Mouse (Mus musculus): ENCODE results near the gene Cstf1. TPM values are rescaled to one million over a fixed set of nuclear protein-coding genes. Genes with fewer than 3 reads are reported as not detected.

Cstf1 gene
- total RNA-seq, 2 experiments from 2014 or later: 19.7 to 34.4 TPM

- ATAC-seq (ENCODE audit: poor library complexity, severe bottlenecking): no peak
Measured at GRCm38 (mm10) chr2:172376551-172376950, 6.1 kb downstream of the Cstf1 start.

DNA sequence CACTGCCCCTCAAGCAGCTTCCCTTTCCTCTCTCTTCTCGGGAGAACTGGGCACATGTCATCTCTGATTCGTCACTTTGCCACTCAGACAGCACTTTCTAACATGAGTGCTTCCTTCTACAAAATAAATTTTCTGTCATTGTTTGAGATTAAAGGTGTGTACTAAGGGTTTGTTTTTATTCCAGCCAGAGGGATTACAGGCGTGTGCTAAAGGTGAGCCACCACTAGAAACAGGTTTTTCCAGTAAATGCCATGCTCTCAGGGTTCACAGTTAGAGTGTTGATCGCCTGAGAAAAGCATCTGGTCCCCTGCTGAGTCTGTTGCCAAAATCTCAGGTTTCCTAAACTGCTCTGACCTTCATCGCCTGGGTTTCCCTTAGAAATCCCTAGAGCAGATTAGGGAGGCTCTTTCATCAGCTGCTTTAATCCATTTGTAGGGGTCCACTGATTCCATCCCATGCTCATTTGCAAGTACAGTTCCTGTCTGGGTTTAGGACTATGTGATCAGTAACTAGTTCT, 6.6 kb downstream of the Cstf1 start:
- no peak for ATAC-seq (ENCODE audit: poor library complexity, severe bottlenecking)

GRCm38 (mm10) chr2:172378332-172378731, 7.9 kb downstream of the Cstf1 start:
- ATAC-seq (ENCODE audit: poor library complexity, severe bottlenecking): peak; percentile 86

DNA sequence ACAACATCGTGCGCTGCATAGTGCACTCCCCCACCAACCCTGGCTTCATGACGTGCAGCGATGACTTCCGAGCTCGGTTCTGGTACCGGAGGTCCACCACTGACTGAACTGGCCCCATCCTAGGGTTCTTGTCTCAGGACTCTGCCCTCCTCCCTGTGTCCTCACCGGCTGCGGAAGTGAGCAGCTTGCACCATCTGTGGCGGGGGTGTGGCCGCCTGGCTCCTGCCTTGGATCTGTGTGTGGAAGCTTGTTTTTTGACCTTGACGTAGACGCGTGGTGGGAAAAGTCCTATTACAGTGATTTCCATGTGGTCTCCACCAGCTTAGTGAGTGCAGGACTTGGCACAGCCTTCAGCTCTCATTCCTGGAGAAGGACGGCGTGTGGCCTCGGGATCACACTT, 10.0 kb downstream of the Cstf1 start:
- peak; percentile 54 for ATAC-seq (ENCODE audit: poor library complexity, severe bottlenecking)

DNA sequence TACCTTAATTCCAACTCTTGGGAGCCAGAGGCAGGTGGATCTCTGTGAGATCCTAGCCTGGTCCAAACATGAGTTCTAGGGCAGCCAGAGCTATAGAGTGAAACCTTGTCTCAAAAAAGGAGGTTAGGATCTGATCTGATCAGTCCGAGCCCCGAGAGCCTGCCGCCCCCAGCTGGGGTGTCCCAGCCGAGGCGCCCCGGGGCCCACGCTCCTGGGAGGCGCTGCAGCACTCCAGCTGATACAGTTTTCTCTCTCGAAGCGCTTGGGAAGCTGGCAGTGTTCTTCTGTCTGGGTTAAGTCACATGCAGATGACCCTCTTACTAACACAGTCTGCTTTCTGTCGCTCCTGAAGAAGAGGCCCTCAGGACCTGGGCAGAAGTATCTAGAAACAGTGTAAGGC, 10.9 kb downstream of the Cstf1 start:
- no peak for ATAC-seq (ENCODE audit: poor library complexity, severe bottlenecking)

DNA sequence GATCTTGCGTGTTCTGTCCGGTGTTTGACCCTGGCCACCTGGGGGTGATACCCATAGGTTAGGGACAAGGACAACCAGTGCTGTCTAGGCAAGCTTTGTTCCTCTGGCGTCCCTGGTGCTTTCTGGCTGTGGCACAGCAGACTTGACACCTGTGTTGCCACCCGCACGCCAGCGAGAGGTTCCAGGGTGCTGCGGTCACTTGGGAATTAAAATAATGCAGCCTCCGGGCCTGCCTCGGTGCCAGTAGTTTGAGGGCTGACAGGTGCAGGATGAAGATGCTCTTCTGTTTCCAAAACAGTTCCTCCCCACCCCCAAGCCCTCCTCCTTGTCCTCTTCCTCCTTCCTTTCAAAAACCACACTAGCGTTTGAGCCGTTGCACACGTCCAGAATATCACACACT, 11.4 kb downstream of the Cstf1 start:
- ATAC-seq (ENCODE audit: poor library complexity, severe bottlenecking): peak; percentile 43

- peak; percentile 79 for ATAC-seq (ENCODE audit: poor library complexity, severe bottlenecking)
Measured at GRCm38 (mm10) chr2:172384715-172385114, 14.2 kb downstream of the Cstf1 start.

DNA sequence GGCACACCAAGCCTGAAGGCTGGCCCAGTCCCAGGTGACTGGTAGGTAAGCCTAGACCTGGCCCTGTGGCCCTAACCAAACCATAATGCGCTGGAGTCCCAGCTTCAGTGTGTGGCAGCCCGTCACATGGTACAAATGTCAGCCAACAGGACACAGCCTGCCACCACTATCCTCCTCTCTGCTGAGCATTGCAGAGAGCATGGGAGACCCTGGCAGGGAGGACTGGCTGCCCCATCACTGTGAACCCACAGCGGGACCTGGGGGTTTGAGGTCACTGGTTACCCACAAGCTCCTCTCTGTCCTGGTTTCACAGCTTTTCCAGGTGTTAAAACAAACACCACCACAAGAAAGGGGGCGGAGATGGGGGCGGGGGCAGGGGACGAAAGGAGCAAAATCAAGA, 19.9 kb downstream of the Cstf1 start:
- no peak for ATAC-seq (ENCODE audit: poor library complexity, severe bottlenecking)

DNA sequence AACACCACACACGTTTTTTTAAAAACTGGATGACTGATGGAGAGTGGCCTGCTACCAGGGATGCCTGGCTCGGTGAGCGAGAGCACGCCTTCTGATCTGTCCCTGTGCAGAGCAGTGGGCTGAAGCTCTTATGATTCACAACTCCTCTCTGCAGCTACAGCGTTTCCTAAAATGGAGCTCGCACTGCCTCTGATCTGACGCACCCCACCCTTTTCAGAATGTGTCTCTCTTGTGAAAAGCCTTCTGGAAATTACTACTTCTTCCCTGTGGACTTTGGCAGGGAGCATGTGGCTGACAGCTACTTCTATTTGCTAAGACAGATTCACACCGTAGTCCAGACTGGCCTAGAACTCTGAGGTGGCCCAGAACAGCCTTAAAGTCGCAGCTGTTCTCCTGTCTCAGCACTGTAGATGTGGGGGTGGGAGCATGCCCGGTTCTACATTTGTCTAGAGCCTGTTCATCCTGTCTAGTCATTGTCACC, 21.6 kb downstream of the Cstf1 start:
- no peak for ATAC-seq (ENCODE audit: poor library complexity, severe bottlenecking)

DNA sequence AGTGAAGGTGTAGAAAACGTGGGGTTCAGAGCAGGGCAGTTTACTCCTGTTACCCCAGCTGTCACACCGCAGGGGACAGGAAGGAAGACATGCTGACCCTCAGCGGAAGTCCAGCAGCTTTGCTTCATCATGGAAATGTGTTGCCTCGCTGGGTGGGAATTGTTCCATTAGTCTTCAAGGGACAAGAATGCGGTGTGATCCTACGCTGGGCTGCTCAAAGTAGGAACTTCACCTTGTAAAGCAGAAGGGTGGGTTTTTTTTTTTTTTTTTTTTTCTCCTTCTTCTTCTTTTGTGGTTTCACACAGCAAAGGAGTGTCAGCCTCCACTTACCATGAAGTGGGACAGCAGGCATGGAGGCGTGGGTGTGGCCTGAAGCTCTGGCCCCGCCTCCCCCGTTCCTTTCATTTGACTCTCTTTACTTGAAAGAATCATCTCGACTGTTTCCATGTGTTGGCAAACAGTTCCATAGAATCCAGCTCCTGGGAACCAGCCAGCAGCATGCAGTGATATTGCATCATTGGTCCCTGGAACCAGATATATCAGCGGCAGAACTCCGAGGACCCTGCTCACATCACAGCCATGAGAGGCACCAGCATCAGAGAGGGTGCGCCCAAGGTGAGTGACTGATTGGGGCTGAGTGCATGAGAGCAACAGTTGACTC, 23.0 kb downstream of the Cstf1 start, which contains the start of gene Cass4:
Gene Cass4, plus strand, starts transcription at position 404 of the 661 bp plus-strand sequence.
- ATAC-seq (ENCODE audit: poor library complexity, severe bottlenecking): peak; percentile 80

DNA sequence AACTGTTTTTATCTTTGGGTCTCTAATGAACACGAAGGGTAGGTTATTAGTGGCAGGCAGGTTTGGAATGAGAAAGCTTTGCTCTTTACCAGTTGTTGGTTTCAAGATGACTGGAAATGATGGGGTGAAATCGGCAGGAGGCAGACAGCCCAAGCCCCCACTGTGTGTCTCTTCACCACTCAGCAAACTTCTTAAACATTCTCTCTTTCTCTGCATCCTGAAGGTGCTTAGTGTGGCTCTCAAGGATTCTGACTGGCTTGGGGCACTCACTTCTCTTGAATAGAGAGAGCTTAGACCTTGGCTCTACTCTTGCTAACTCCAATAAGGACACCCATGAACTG, 23.5 kb downstream of the Cstf1 start:
- no peak for ATAC-seq (ENCODE audit: poor library complexity, severe bottlenecking)

- ATAC-seq (ENCODE audit: poor library complexity, severe bottlenecking): no peak
Measured at GRCm38 (mm10) chr2:172394671-172395070, 24.2 kb downstream of the Cstf1 start.

DNA sequence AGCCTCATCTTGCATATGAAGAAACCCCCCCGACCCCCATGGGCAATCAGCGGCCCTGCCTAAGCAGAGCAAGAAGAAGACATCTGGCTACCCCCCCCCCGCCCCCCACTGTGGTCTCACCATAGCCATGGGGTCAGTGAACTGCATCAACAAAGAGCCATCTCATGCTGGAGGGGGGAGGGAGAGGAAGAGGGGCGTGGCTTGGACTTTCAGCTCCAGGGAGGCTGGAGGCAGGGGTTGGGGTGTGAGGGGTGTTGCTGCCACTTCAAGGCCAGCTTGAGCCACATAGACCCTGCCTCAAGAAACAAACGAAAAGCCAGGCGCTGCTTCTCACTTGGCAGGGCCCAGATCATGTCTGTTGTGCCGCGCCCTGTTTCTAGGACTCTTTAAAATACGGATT, 25.5 kb downstream of the Cstf1 start:
- ATAC-seq (ENCODE audit: poor library complexity, severe bottlenecking): no peak

DNA sequence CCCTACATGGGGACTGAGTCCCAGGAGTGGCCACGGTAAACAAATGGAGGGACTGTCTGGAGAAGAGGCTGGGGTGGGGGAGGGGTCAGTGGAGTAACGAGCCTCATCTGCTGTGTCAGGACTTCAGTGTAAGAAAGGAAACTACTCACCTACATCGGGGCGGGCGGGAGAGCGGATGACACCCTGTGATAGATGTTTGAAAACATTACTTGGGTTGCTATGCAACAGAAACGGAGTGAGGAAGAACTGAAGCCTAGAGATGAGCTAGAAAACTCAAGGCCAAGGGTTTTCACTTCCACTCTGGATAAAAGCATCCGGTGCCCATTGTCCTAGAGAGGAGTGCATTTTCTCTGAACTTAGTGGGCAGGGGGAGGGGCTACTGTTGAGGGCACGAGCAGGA, 29.4 kb downstream of the Cstf1 start:
- peak; percentile 43 for ATAC-seq (ENCODE audit: poor library complexity, severe bottlenecking)

GRCm38 (mm10) chr2:172401116-172401825, 30.8 kb downstream of the Cstf1 start:
- ATAC-seq (ENCODE audit: poor library complexity, severe bottlenecking): peak; percentile 79

DNA sequence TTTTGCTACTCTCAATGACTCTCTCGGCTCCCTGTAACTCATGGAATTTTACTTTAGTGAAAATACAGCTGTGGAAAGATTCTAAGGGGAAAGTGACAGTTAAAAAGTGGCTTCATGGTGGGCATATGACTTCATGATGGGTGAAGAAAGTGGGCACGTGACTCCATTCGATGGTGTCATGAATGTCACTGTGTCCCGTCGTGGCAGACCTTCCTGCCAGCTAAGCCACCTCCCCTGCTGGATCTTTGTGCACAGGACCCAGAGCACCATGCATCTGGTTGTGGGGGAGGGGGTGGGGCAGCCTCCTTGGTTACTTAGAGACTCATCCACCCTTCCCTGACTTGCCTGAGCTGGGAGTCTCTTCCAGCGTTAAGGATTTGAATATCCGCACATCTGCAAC, 33.8 kb downstream of the Cstf1 start:
- ATAC-seq (ENCODE audit: poor library complexity, severe bottlenecking): no peak

GRCm38 (mm10) chr2:172405011-172405410, 34.5 kb downstream of the Cstf1 start:
- no peak for ATAC-seq (ENCODE audit: poor library complexity, severe bottlenecking)

DNA sequence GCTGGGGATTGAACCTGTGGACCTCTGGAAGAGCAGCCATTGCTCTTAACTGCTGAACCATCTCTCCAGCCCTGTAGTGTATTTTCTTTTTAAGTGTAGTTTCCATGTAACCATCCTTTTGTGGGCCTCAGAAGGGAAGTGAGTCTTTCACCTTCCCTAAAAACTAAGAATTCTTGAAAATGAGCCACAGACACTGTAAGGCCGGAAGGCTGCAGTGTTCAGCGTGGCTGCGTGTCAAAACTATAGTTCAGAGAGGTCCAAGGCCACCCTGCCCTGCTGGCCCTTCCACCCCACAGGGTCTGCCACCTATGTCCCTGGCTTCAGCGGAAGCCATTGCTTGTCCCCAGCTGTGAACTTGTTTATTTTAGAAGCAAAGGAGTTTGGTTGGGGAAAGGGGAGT, 35.7 kb downstream of the Cstf1 start:
- ATAC-seq (ENCODE audit: poor library complexity, severe bottlenecking): peak; percentile 53

DNA sequence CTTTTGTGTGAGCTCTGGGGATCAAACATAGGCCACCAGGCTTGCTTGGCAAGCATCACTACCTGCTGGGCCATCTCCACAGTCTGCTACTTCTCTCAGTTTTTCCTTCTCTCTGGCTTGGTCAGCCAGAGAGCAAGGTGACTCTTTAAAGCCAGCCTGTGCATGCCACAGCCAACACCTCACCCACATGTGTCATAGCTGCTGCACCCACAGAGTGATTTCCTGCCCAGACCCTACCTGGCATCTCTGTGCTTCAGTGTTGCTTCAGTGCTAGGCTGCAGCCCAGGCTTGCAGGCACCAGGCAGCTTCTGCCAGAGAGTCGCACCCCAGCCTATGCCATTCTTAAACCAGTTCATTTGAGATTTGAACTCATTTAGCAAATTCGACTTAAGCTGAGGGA, 37.0 kb downstream of the Cstf1 start:
- ATAC-seq (ENCODE audit: poor library complexity, severe bottlenecking): peak; percentile 46; the same call in 1 of the 2 replicates

DNA sequence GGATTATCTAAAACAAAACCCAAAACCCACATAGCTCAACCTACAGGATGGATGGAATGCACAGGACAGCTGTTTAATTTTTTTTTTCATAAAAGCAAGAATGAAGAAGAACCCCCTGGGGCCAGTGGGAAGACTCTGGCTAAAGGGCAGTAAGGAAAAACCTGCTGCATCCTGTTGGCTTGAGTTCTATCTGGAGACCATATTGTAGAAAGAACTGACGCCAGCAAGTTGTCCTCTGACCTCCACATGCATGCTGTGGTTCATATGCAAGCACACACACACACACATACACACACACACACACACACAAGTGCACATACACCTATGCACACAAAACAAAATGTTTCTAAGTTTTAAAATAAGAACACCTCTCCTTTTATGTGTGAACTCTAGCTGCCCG, 40.2 kb downstream of the Cstf1 start:
- ATAC-seq (ENCODE audit: poor library complexity, severe bottlenecking): no peak

- ATAC-seq (ENCODE audit: poor library complexity, severe bottlenecking): no peak
Measured at GRCm38 (mm10) chr2:172411091-172411490, 40.6 kb downstream of the Cstf1 start.

- peak; percentile 28; the same call in 1 of the 2 replicates for ATAC-seq (ENCODE audit: poor library complexity, severe bottlenecking)
Measured at GRCm38 (mm10) chr2:172412454-172412853, 42.0 kb downstream of the Cstf1 start.
